Mouse (Mus musculus) lung, adult 2 months (tissue): ENCODE measurements at regions not wholly inside any gene's neighbourhood (a gene's known extent, or its start where the extent isn't known, plus 50 kb on each side); places are given as distances from the start of the nearest gene placed in this dataset.

Experiments
- CTCF ChIP-seq: fragments of 200-500 bp; IDR thresholded peaks from 2 replicates; pipeline ENCODE4 v1.5.1; 2011; ENCODE audit warnings: mild to moderate bottlenecking, low read length, control low read depth; ENCODE audit not compliant: insufficient read depth
- POLR2A ChIP-seq: fragments of 200-500 bp; IDR thresholded peaks from 2 replicates; pipeline ENCODE4 v1.6.1; 2011; ENCODE audit warnings: low read depth, mild to moderate bottlenecking, control low read depth, low read length, borderline replicate concordance; ENCODE audit errors: extremely low read depth

DNA sequence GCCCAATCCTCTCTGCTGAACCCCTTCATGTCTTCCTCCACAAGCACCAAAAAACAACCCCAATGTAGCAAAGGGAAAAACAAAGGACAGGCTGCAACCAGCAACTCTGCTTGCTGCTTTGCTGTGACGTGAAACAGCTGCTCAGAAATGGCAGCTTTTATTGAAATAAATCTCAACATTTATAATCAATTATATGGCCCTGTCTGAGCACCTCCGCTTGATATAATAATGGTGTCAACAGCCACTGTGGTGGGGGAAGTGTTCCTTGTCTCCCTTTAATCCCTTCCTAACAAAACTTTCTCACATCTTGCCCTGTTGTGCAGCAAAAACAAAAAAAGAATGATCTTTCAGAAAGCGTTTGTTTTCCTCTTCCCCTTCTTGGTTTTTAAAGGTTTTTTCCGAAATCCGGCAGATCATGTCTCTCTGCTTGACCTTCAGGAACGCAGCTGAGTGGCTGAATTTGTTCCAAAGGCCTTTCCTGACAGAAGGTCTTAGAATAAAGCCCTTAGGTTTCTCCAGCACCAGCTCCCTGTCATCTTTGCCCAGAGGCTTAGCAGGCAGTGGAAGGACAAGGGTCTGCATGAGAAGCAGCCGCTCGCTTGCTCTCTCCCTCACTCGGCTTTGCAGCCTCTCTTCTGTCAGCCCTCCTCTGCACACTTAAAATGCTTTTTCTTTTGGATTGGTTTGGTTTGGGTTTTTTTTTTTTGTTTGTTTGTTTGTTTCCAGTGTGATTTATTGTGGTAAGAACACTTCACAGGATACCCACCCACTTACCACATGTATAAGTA is 313.4 kb downstream of the Tmem114 start:
- no peak for TF ChIP-seq POLR2A
- no peak for TF ChIP-seq CTCF
